Mouse (Mus musculus) heart, embryonic 10.5 days (tissue): ENCODE measurements around the gene Olfr983. TPM values are rescaled to one million over a fixed set of nuclear protein-coding genes. Genes with fewer than 3 reads are reported as not detected.

Source experiments
- DNase-seq: peaks from one replicate; pipeline ENCODE4 v3.0.0-alpha.2; 2017; ENCODE audit warnings: low spot score
- H3K27ac ChIP-seq: fragments of 300-500 bp; sonication (generic); 2 replicates; pipeline ENCODE4 v1.5.1; 2016; ENCODE audit warnings: mild to moderate bottlenecking
- H3K27me3 ChIP-seq: fragments of 300-500 bp; sonication (generic); 2 replicates; pipeline ENCODE4 v1.6.1; 2016; ENCODE audit warnings: mild to moderate bottlenecking; ENCODE audit not compliant: poor library complexity, insufficient read depth, severe bottlenecking
- H3K36me3 ChIP-seq: fragments of 300-500 bp; sonication (generic); 2 replicates; pipeline ENCODE4 v1.6.1; 2016; ENCODE audit warnings: mild to moderate bottlenecking, moderate library complexity
- H3K4me1 ChIP-seq: fragments of 300-500 bp; sonication (generic); 2 replicates; pipeline ENCODE4 v1.6.1; 2016; ENCODE audit warnings: mild to moderate bottlenecking
- H3K4me3 ChIP-seq: fragments of 300-500 bp; sonication (generic); 2 replicates; pipeline ENCODE4 v1.5.1; 2016; ENCODE audit warnings: mild to moderate bottlenecking, moderate library complexity
- H3K9me3 ChIP-seq: fragments of 300-500 bp; sonication (generic); 2 replicates; pipeline ENCODE4 v1.6.1; 2016; ENCODE audit warnings: mild to moderate bottlenecking, moderate library complexity
- WGBS: fragments of 180-500 bp; shearing (Covaris S2); methylation state at CpG from one replicate; pipeline ENCODE4 v1.1.7; 2016; 5-methylcytosine and 5-hydroxymethylcytosine counted together
- polyA plus RNA-seq: library from polyadenylated mRNA; unstranded; fragments of >200 nt; fragmentation: Nextera tagmentation; extraction: Ambion mirVana; gene quantifications from 2 replicates; pipeline ENCODE4 v1.2.1, GENCODE M21; 2016

Olfr983 gene
- polyA plus RNA-seq = not detected in 2 replicates

DNA sequence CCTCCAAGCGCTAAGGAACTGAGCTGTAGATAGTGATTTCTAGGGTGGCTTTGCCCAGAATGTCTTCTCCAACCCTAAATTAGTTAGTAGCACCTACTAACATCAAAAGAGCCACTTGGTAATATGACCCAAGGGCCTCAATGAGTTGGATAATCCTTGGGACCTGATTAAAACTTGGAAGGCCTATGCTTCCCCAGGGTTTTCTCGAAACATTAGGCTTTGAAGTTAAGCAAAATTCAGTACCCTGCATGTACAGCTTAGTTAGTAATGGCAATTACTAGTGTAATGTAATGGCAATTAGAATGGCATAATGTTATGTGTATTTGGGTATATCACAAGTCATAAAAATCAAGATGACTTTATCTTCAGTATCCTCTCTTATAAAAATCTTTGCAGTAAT is at the start of gene Olfr983:
TSS of gene Olfr983 (minus strand) at position 101 of the 400 bp plus-strand sequence.
- Histone ChIP-seq H3K4me3 (no peak within 1 kb of the TSS), H3K9me3 (no peaks in the 10 kb centered on the region), H3K36me3 (no peaks in the 10 kb centered on the region), H3K4me1 (no peaks in the 10 kb centered on the region), H3K27ac (no peak within 1 kb of the TSS), H3K27me3 (no peaks in the 10 kb centered on the region)
- 76% methylated on average over 2 of the region's 2 CpGs for WGBS
- no peak for DNase-seq

GRCm38 (mm10) chr9:40141544-40141943 is 48.1 kb upstream of the Olfr983 start:
- 60% methylated on average over 1 of the region's 1 CpGs for WGBS
- no peak for DNase-seq
- Histone ChIP-seq H3K9me3 (no peaks in the 10 kb centered on the region), H3K4me3 (no peak overlapping the region), H3K27ac (no peak overlapping the region), H3K36me3 (no peaks in the 10 kb centered on the region), H3K4me1 (no peaks in the 10 kb centered on the region), H3K27me3 (no peaks in the 10 kb centered on the region)

- 58% methylated on average over 4 of the region's 4 CpGs for WGBS
Observed at GRCm38 (mm10) chr9:40139484-40139883, 46.1 kb upstream of the Olfr983 start.

DNA sequence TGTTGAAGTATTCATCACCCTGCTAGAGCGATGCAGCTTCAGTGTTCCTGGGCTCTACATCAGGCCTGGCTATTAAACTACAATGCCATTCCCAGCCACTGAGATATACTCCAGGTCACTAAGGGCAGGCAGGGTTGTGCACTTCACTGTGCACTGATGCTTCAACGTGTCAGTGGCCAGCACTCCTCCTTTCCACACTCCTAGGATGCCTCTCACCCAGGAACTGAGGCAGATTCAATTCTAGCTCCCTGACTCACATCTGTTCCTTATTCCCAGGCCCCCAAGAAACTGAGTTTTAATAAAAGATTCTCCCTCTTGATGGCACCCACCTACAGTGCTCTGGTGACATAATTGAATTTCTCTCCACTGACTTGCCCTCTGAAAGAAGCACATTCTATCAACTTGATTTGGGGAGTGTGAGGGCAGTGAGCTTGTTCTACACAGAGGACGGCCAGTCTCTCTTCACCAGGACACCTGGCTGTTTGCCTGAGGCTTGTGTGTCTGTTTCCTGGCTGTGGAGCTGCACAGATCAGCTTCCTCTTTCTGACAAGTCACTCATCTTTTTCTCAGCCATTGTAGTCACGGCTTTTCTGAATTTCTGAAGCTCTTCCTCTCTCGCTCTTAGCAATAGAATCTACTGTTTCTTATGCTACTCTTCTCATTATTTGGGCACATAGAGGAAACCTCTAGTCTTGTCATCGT is 43.7 kb upstream of the Olfr983 start:
- Histone ChIP-seq H3K4me1 (no peaks in the 10 kb centered on the region), H3K4me3 (no peak overlapping the region), H3K9me3 (no peaks in the 10 kb centered on the region), H3K27me3 (no peaks in the 10 kb centered on the region), H3K27ac (no peak overlapping the region), H3K36me3 (no peaks in the 10 kb centered on the region)
- DNase-seq = no peak
- WGBS = 75% methylated on average over 6 of the region's 6 CpGs

More at GRCm38 (mm10) chr9:40139484-40139883, 46.1 kb upstream of the Olfr983 start:
- DNase-seq = no peak
- no peaks in the 10 kb centered on the region for H3K36me3 ChIP-seq
- H3K27me3 ChIP-seq = no peaks in the 10 kb centered on the region
- no peak overlapping the region for H3K4me3 ChIP-seq
- H3K9me3 ChIP-seq = no peaks in the 10 kb centered on the region
- H3K27ac ChIP-seq = no peak overlapping the region
- H3K4me1 ChIP-seq = no peaks in the 10 kb centered on the region

GRCm38 (mm10) chr9:40130556-40130955 is 37.2 kb upstream of the Olfr983 start:
- Histone ChIP-seq H3K4me1 (no peaks in the 10 kb centered on the region), H3K4me3 (no peak overlapping the region), H3K27me3 (no peaks in the 10 kb centered on the region), H3K27ac (no peak overlapping the region), H3K9me3 (no peaks in the 10 kb centered on the region), H3K36me3 (no peaks in the 10 kb centered on the region)
- no peak for DNase-seq
- 83% methylated on average over 1 of the region's 1 CpGs for WGBS

DNA sequence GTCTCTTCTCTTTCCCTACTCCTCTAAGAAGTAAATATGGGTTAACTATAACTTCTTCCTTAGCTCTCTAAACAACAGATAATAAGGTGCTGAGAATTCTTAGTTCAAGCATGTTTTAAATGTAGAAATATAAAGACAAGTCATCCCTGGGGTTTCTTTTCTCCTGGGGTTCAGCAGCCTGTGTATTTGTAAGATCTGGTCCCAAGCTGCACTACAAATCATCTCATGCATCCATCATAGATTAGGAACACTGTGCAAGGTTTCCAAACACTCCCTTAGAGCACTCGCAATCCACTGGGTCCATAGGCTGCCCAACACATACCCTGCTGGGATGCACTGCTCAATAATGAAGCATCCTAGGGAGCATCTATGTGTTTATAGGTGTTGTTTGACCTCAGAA is 36.7 kb upstream of the Olfr983 start, which contains the start of gene Olfr985:
TSS of gene Olfr985 (minus strand) at position 101 of the 400 bp plus-strand sequence.
- Histone ChIP-seq H3K4me1 (no peaks in the 10 kb centered on the region), H3K27me3 (no peaks in the 10 kb centered on the region), H3K9me3 (no peaks in the 10 kb centered on the region), H3K36me3 (no peaks in the 10 kb centered on the region), H3K27ac (no peak within 1 kb of the TSS), H3K4me3 (no peak within 1 kb of the TSS)
- no peak for DNase-seq
- WGBS = 69% methylated on average over 1 of the region's 1 CpGs

DNA sequence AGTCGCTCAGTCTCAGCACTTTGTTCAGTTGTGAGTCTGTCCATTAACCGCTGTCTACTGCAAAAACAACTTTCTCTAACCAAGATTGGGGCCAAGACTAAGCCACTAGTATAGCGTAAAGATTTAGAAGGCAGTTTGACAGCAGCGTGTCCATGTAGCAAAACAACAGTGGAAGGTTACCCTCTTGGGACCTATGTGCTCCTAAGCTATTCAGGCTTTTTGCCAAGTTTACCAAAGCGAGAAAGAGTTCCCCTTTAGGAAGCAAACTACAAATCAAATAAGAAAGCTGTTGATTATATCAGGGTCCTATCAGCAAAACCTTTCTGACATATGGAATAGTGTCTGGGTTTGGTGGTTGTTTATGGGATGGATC is 23.9 kb upstream of the Olfr983 start:
- Histone ChIP-seq H3K27ac (no peak overlapping the region), H3K4me1 (no peaks in the 10 kb centered on the region), H3K36me3 (no peaks in the 10 kb centered on the region), H3K27me3 (no peaks in the 10 kb centered on the region), H3K9me3 (no peaks in the 10 kb centered on the region), H3K4me3 (no peak overlapping the region)
- 80% methylated on average over 5 of the region's 5 CpGs for WGBS
- no peak for DNase-seq

DNA sequence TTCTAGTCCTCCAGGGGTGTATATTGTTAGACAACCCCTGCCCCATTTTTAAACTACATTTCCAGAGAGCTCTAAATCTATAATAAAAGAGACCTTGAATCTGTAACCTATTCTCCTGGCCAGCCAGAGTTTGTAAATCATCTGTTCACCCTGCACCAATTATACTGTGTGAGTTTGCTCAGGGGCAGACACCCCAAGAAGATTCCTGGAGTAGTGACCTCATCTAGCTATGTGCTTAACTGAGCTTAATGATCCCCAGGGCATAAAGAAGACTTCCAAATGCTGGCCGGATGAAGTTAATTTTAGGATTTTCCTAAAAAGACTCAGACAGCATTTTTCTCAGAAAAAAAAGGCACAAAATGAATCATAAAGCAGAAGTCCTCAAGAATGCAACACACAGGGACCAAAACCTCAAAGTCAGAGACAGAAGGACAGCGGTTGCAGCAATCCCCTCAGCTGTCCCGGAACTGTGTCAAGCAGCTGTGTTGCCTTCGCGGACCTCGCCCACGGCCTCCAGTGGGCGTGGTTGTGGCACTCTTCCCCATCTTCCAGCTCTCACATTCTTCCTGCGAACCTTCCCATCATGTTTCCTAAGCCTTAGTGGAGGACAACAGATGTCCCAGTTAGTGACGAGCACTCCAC is 23.4 kb upstream of the Olfr983 start:
- H3K9me3 ChIP-seq = no peaks in the 10 kb centered on the region
- H3K4me1 ChIP-seq = no peaks in the 10 kb centered on the region
- WGBS = 63% methylated on average over 10 of the region's 10 CpGs
- no peak overlapping the region for H3K4me3 ChIP-seq
- H3K27ac ChIP-seq = no peak overlapping the region
- H3K36me3 ChIP-seq = no peaks in the 10 kb centered on the region
- no peaks in the 10 kb centered on the region for H3K27me3 ChIP-seq
- DNase-seq = no peak

GRCm38 (mm10) chr9:40114106-40114505 is 20.7 kb upstream of the Olfr983 start, which contains the start of gene Olfr984:
Olfr984 (minus strand) TSS chr9:40114206.
- no peaks in the 10 kb centered on the region for H3K36me3 ChIP-seq
- no peak within 1 kb of the TSS for H3K27ac ChIP-seq
- 81% methylated on average over 2 of the region's 2 CpGs for WGBS
- no peaks in the 10 kb centered on the region for H3K27me3 ChIP-seq
- no peak for DNase-seq
- no peaks in the 10 kb centered on the region for H3K4me1 ChIP-seq
- H3K9me3 ChIP-seq = no peaks in the 10 kb centered on the region
- no peak within 1 kb of the TSS for H3K4me3 ChIP-seq

DNA sequence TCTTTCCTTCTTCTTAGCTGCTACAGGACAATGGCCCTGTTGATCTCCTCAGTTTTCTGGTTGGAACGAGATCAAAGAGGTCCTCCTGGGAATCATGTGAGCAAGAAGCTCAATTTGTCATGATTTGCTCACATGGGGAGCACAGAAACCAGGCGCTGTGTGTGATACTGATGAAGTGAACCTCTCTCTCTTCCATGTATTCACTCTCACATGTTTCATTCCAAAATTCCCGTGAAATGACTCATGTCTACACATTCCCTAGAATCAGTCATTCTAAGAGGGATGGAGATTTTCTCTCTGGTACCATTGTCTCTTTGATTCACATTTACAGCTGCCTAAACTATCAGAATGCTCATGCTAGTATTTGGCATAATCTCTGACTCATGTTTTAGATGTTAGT is 1.4 kb upstream of the Olfr983 start:
- no peaks in the 10 kb centered on the region for H3K36me3 ChIP-seq

DNA sequence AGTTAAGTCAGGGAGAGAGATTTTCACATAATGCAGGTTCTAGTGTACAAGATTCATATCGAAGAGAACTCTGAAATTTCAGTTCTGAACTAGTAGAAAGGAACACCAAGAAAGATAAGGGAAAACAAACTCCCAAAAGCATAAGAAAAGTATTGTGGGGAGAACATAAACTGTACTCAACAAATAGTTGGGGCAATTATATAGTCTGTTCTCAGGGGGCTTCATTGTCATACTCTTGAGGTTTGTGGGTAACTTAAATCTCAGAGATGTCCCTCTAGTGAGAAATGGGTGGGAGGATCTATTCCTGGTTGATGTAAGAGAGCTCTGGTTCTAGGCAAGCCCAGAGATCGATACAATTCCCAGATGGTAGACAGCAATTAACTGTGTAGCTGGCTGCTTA is 19.9 kb downstream of the Olfr983 start, which contains the start of gene Olfr982:
TSS of gene Olfr982 (plus strand) at position 301 of the 400 bp plus-strand sequence.
- H3K27me3 ChIP-seq = no peaks in the 10 kb centered on the region
- H3K36me3 ChIP-seq = no peaks in the 10 kb centered on the region
- no peak within 1 kb of the TSS for H3K27ac ChIP-seq
- H3K4me3 ChIP-seq = no peak within 1 kb of the TSS
- no peaks in the 10 kb centered on the region for H3K9me3 ChIP-seq
- DNase-seq = no peak
- H3K4me1 ChIP-seq = no peaks in the 10 kb centered on the region
- 78% methylated on average over 2 of the region's 2 CpGs for WGBS

More for the DNA sequence above, 1.4 kb upstream of the Olfr983 start:
- Histone ChIP-seq H3K9me3 (no peaks in the 10 kb centered on the region), H3K27me3 (no peaks in the 10 kb centered on the region), H3K27ac (no peak overlapping the region), H3K4me3 (no peak overlapping the region), H3K4me1 (no peaks in the 10 kb centered on the region)
- DNase-seq = no peak
- WGBS = 62% methylated on average over 3 of the region's 3 CpGs

DNA sequence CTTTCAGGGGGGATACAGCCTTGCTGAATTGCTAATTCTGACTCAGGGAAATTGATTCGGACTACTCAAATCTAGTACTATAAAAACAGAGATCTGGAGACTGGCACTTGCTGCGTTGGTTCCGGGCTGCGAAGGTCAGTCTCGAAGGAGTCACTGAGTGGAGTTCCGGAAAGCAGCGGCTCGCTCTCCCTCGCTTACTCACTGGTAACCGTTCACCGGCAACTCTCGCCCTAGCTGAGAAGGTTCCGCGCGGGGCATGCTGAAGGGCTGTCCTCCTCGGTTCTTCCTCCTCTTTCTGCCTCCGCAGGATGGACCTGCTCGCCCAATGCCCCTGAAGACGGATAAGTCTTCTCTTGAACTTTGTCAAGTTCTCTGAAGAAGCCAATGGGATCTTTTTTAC is 43.3 kb downstream of the Olfr983 start:
- H3K27me3 ChIP-seq = no peaks in the 10 kb centered on the region
- no peak for DNase-seq
- no peaks in the 10 kb centered on the region for H3K9me3 ChIP-seq
- no peaks in the 10 kb centered on the region for H3K36me3 ChIP-seq
- H3K4me3 ChIP-seq = no peak overlapping the region
- no peaks in the 10 kb centered on the region for H3K4me1 ChIP-seq
- WGBS = 86% methylated on average over 19 of the region's 19 CpGs
- H3K27ac ChIP-seq = no peak overlapping the region
